Mouse (Mus musculus) thymus, adult 2 months (tissue): ENCODE measurements around the gene Bri3bp. TPM values are rescaled to one million over a fixed set of nuclear protein-coding genes. Genes with fewer than 3 reads are reported as not detected.
A peak's percentile ranks its signal among the peaks of the same experiment; 100 is the strongest.
"Not testable (repeated sequence)": the region's sequence is repeated elsewhere in the genome, so short reads cannot be mapped to it uniquely, and the experiment has no call there.

Experiments used
- DNase-seq: peaks from one replicate; pipeline ENCODE4 v3.0.0; 2021
- H3K27ac ChIP-seq: fragments of 200-500 bp; 2 replicates; pipeline ENCODE4 v1.5.1; 2012; ENCODE audit warnings: low read length, control low read depth; ENCODE audit not compliant: control insufficient read depth, insufficient read depth
- H3K27me3 ChIP-seq: fragments of 200-500 bp; 2 replicates; pipeline ENCODE4 v1.6.1; 2012; ENCODE audit warnings: mild to moderate bottlenecking, low read length, moderate library complexity, mixed read lengths; ENCODE audit not compliant: control insufficient read depth, insufficient read depth
- H3K36me3 ChIP-seq: fragments of 200-500 bp; 2 replicates; pipeline ENCODE4 v1.6.1; 2012; ENCODE audit warnings: mild to moderate bottlenecking, low read length, moderate library complexity; ENCODE audit not compliant: control insufficient read depth, insufficient read depth
- H3K4me1 ChIP-seq: fragments of 200-500 bp; replicated peaks from 2 replicates; pipeline ENCODE4 v1.6.1; 2012; ENCODE audit warnings: low read length; ENCODE audit not compliant: control insufficient read depth, insufficient read depth
- H3K4me3 ChIP-seq: fragments of 200-500 bp; 2 replicates; pipeline ENCODE4 v1.5.1; 2012; ENCODE audit warnings: mild to moderate bottlenecking, low read length, control low read depth, moderate library complexity; ENCODE audit not compliant: control insufficient read depth, insufficient read depth
- CTCF ChIP-seq: fragments of 200-500 bp; IDR thresholded peaks from 2 replicates; pipeline ENCODE4 v1.5.1; 2012; ENCODE audit warnings: mild to moderate bottlenecking, control low read depth, low read length, moderate library complexity, borderline replicate concordance; ENCODE audit not compliant: control insufficient read depth, poor library complexity, insufficient read depth; ENCODE audit errors: extremely low read depth
- POLR2A ChIP-seq: fragments of 200-500 bp; IDR thresholded peaks from 2 replicates; pipeline ENCODE4 v1.6.1; 2012; ENCODE audit warnings: mild to moderate bottlenecking, low read length, control low read depth, moderate library complexity; ENCODE audit not compliant: control insufficient read depth, poor library complexity, insufficient read depth; ENCODE audit errors: extremely low read depth
- WGBS: fragments of 180-500 bp; shearing (Covaris S2); methylation state at CpG from one replicate; pipeline ENCODE4 v1.1.7; 2018; 5-methylcytosine and 5-hydroxymethylcytosine counted together
- polyA plus RNA-seq: library from polyadenylated mRNA; depleted of rRNA; stranded (reverse); fragments of >200 nt; gene quantifications from 2 replicates; pipeline ENCODE4 v1.2.3, GENCODE M21; 2012; rRNA removed

Bri3bp gene
- polyA plus RNA-seq, result 22.7 and 26.4 TPM in 2 replicates

- WGBS, result under 1% methylated on average over 94 of the region's 97 CpGs
- H3K27me3 ChIP-seq, result no peaks in the 10 kb centered on the region
- peaks cover 27% of the 10 kb centered on the region for H3K4me1 ChIP-seq
- H3K4me3 ChIP-seq, result peak within 1 kb of the TSS; percentile 95
- H3K27ac ChIP-seq, result peak within 1 kb of the TSS; percentile 75
- DNase-seq, result peak; percentile 70
- no peaks in the 10 kb centered on the region for H3K36me3 ChIP-seq
- no peak for TF ChIP-seq CTCF
- 0 out of 2 replicates have a peak, but pooled peaks have one; percentile 25 for TF ChIP-seq POLR2A
These were observed at the start of gene Bri3bp for GRCm38 (mm10) chr5:125441234-125442114. Gene Bri3bp (plus strand): TSS chr5:125441568.

- Histone ChIP-seq H3K36me3 (no peaks in the 10 kb centered on the region), H3K27ac (peak overlapping the region; percentile 90), H3K4me3 (no peak overlapping the region), H3K27me3 (no peaks in the 10 kb centered on the region), H3K4me1 (peaks cover 25% of the 10 kb centered on the region)
- 24% methylated on average over 5 of the region's 5 CpGs for WGBS
- TF ChIP-seq POLR2A (no peak), CTCF (no peak)
- peak; percentile 29 for DNase-seq
These were observed 49.8 kb upstream of the Bri3bp start for GRCm38 (mm10) chr5:125391609-125392008.

- not testable (repeated sequence) for H3K27me3 ChIP-seq, H3K36me3 ChIP-seq, DNase-seq, H3K4me3 ChIP-seq
- Histone ChIP-seq H3K27ac (peak overlapping the region; percentile 95; the same call in 1 of the 2 replicates), H3K4me1 (peaks cover 25% of the 10 kb centered on the region)
- WGBS, result 93% methylated on average over 4 of the region's 4 CpGs
These were observed 49.2 kb upstream of the Bri3bp start for GRCm38 (mm10) chr5:125392176-125392575.

GRCm38 (mm10) chr5:125392618-125392976, 48.8 kb upstream of the Bri3bp start:
- Histone ChIP-seq H3K36me3 (no peaks in the 10 kb centered on the region), H3K4me3 (no peak overlapping the region), H3K4me1 (peaks cover 25% of the 10 kb centered on the region), H3K27ac (peak overlapping the region; percentile 95), H3K27me3 (no peaks in the 10 kb centered on the region)
- 24% methylated on average over 1 of the region's 1 CpGs for WGBS
- no peak for DNase-seq
- TF ChIP-seq CTCF (no peak), POLR2A (no peak)

GRCm38 (mm10) chr5:125392977-125393621, 48.3 kb upstream of the Bri3bp start:
- H3K36me3 ChIP-seq, result no peaks in the 10 kb centered on the region
- WGBS, result under 1% methylated on average over 20 of the region's 20 CpGs
- H3K27me3 ChIP-seq, result no peaks in the 10 kb centered on the region
- DNase-seq, result peak; percentile 98
- peak overlapping the region; percentile 65 for H3K4me3 ChIP-seq
- TF ChIP-seq POLR2A (peak; percentile 42; the same call in 1 of the 2 replicates), CTCF (no peak)
- H3K4me1 ChIP-seq, result peaks cover 25% of the 10 kb centered on the region
- peak overlapping the region; percentile 95 for H3K27ac ChIP-seq

- TF ChIP-seq CTCF, result no peak
- H3K27ac ChIP-seq, result peak overlapping the region; percentile 90
- no peaks in the 10 kb centered on the region for H3K27me3 ChIP-seq
- 6% methylated on average over 25 of the region's 25 CpGs for WGBS
- H3K36me3 ChIP-seq, result no peaks in the 10 kb centered on the region
- H3K4me1 ChIP-seq, result peaks cover 22% of the 10 kb centered on the region
- DNase-seq, result peak; percentile 87
- H3K4me3 ChIP-seq, result peak overlapping the region; percentile 65
These were observed 47.5 kb upstream of the Bri3bp start for GRCm38 (mm10) chr5:125393622-125394603.
